Mouse (Mus musculus) megakaryocyte, embryonic 14.5 days (primary cell): ENCODE measurements around the gene 4930453N24Rik.

Experiments used
- FLI1 ChIP-seq: IDR thresholded peaks from 2 replicates; pipeline ENCODE4 v1.6.1; 2012; ENCODE audit warnings: low read length, inconsistent platforms, mixed read lengths
- GATA1 ChIP-seq: IDR thresholded peaks from 3 replicates; pipeline ENCODE4 v1.6.1; 2012; ENCODE audit warnings: mixed read lengths, low read length, inconsistent platforms, borderline replicate concordance

DNA sequence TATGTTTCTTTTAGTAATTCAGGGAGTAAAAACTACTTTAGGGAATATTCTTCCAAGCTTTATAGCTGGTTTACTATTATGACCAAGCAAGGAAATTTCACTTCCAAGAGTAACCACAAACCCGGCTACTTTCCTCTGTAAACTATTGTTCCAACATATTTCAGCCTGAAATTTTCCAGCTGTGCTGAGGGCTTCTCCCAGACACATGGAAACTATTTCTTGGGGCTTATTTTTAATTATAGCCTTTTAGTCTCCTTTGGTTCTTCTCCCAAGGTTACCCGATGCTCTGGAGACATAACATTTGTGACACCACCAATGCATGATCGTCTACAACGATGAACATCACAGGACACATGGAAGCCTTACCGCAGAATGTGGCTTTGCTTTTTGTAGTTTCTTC, 33.7 kb downstream of the 4930453N24Rik start:
- no peak for TF ChIP-seq GATA1
- no peak for TF ChIP-seq FLI1
